Mouse (Mus musculus): Measurements from ENCODE around the gene Gpr35.

Gpr35 gene

DNA sequence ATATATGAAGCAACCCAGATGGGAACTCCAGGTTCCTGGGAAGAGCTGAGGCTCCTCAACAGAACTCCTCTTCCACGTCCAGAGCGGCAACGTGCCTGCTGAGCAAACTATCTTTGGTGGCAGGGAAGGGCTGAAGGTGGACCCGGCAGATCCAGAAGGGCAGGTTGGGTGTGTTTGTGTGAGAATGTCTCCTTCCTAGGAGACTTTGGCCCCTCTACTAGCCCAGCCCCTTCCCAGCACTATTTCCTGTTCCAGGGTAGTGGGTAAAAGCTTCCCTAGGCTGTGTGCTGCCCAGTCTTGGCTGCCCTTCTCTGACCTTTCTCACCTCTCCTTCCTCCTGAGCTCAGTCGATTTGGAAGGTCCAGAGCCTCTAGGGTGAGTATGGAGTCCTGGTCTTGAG lies at the start of gene Gpr35:
TSS of gene Gpr35 (plus strand) at position 259 of the 400 bp plus-strand sequence.
- DNase-seq, result no peak

DNA sequence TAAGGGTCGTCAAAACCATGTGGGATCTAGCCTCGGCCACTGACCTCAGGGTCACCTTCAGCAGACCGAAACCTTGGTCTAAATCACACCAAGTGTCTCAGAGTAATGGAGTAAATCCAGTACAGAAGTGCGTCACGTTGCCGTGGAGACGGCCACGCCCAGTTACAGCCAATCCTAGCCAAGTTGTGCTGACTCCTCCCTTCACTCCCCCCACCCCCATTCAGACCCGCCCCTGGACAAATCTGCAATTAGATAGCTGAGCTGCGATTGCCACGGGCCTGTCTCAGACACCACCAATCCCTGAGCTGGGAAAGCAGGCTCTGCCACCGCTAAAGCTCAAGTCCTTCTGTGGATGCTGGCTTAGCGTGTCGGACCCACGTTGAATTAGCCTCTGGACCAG lies 47.9 kb upstream of the Gpr35 start, which contains the start of gene Ankmy1:
TSS of gene Ankmy1 (minus strand) at position 121 of the 400 bp plus-strand sequence.
- DNase-seq, result peak; percentile 40

DNA sequence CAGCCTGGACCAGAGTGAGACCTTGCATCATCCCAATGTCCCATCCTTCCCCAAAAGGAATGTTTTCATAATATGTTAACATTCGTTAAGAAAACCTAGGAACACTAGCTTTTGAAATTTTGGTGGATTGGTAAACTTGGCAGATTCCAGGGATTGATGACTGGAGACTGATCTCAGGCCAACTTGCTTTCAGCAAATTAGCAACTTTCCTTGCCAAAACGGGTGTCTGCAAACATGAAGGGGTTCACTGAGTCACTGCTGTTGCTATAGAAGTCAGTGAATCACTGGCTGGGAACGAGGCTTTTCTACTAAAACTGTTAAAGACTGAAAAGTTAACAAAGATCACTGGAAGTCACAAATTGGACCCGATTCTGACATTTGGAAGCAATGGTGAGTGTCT lies 47.0 kb upstream of the Gpr35 start:
- DNase-seq, result no peak

DNA sequence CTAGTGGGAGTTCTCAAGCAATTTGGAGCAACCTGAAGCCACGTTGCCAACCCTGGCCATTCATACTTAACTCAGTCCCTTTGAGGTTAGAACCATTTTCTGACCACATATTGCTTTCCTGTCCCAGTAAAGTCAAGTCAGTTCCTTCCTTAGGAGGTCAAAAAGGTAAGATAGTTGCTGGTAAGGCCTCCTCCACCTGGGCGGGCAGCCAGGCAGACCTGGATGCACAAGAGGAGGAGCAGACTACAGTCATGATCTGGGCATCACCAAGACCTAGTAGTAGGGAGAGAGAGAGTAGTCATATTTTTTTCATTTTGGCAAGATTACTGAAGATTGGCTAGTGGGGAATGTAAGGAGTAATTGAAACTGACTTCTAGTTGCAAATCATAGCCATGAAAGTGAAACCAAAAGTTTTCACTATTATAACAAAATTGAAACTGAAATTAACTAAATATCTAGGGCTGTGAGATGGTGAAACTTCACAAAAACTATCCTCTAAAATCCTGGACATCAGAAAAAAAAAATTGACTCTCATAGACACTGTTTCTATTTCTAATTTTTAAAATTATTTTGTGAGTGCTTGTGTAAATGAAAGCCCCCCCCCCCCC lies 44.9 kb upstream of the Gpr35 start:
- DNase-seq, result no peak

DNA sequence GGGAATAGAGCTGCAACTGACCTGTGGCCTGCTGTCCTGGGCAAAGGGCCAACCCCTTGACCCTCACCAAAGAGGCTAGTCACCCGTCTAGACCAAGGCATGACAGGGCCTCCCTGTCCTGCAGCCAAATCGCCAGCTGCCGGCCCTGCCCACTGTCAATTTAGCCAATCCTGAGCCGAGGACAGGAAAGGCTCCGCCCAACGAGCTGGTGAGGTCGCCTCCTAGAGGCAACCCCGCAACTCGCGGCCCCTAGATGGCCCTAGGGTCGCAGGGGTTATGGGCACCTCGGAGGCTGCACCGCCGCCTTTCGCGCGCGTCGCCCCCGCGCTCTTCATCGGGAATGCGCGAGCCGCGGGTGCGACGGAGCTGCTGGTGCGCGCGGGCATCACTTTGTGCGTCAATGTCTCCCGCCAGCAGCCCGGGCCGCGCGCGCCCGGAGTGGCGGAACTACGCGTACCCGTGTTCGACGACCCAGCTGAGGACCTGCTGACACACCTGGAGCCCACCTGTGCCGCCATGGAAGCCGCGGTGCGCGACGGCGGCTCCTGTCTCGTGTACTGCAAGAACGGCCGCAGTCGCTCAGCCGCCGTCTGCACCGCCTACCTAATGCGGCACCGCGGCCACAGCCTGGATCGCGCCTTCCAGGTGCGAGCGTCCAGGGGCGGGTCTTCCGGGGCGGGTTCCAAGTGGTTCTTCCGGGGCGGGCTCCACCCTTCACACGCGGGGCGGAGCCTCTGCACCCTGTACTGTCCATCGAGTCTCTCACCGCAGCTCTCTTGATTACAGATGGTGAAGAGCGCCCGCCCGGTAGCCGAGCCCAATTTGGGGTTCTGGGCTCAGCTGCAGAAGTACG lies 43.7 kb upstream of the Gpr35 start, which contains the start of gene Dusp28:
TSS of gene Dusp28 (plus strand) at position 203 of the 853 bp plus-strand sequence.
- DNase-seq, result peak; percentile 87

DNA sequence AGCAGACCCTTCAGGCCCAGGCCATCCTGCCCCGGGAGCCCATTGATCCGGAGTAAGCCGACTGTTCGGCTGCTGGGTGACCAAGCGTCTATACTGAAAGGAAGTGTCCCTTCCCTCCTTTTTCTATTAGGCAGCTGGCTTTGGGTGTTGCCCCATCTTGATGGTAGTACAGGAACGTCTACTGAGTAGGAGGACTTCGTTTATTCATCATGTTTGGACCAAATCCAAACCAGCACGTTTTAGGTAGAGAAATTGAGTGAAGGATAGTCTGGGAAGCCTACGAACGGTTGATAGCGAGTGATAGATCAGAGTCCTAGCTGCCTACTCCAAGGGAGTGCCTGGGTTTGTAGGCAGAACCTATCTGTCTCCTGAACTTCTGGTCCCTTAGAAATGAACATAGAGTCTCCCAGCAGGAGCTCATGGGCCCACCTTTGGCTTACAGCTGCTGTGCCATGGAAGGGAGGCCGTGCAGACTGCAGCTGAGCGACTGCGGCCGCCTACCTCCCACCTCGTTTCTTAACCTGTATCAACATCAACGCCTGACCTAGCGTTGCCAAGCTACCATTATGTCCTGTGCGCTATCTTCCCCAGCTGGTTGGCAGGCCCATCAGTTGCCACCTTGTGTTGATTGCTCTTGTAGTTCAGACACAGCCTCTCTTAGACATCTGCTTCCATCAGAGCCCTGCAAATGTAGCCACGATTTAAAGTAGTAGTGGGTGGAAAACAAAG lies 42.9 kb upstream of the Gpr35 start:
- DNase-seq, result no peak

DNA sequence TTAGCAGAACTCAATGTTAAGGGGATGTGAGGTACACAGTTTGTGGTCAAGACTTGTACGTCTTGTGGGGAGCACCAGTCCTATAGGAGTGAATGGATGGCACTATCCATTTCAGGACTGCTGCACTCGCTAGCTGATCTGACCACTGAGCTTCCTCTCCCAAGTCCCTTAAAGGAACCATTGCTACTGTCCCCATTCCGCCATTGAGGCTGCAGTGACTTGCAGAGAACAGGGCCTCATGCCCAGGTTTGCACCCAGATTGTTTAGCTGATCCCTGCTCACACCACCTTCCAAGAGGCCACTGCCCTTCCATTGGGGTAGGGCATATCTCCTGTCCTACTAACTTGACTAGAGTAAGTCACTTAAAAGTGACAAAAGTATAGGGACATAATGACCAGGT lies 42.0 kb upstream of the Gpr35 start:
- DNase-seq, result no peak

DNA sequence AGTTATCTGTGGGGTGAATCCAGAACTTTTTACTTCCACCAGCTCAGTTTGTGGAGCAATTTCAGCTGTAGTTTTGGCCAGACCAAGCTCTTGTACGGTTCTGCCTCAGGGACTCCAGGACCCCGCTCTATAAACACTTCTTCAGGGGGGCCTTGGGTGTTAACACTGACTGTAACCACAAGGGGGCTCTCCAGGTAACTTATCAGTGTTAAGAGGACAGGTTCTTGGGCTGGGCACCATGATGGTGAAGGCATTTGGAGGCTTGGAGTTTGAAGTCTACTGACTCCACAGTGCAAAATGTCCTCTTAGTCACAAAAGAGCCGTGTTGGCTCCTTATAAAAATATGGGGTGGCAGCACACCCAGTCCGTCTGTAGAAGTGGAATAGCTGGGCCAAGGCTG lies 41.6 kb upstream of the Gpr35 start:
- DNase-seq, result peak; percentile 63

DNA sequence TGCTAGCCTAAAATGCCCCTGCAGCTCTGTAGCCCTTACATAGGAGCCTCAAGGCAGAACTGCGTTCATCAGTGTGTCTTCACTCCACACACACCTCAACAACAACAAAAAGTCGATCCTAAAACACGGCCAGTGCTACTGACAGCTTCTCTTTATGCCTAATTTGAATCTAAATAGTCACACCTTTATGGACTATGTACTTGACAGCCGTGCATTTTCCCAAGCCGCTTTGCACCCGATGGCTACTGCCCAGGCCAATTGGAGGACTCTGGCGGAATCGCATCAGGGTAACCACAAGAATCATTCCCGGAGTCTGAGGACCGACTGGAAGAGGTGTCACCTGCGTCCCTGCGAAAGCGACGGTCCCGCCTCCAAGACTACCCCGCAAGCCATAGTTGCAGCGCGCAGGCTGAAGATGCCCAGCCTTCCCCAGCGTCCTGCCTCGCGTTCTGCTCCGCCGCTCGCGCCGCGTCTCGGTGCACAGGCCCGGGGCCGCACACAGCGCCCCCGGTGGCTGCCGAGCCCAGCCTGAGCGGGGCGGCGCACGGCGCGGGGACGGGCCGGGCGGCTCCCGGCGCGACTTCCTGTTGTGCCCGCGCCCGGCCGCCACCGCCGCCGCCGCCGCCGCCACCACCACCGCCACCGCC lies 40.3 kb upstream of the Gpr35 start, which contains the start of gene Rnpepl1:
TSS of gene Rnpepl1 (plus strand) at position 545 of the 647 bp plus-strand sequence.
- DNase-seq, result peak; percentile 87

DNA sequence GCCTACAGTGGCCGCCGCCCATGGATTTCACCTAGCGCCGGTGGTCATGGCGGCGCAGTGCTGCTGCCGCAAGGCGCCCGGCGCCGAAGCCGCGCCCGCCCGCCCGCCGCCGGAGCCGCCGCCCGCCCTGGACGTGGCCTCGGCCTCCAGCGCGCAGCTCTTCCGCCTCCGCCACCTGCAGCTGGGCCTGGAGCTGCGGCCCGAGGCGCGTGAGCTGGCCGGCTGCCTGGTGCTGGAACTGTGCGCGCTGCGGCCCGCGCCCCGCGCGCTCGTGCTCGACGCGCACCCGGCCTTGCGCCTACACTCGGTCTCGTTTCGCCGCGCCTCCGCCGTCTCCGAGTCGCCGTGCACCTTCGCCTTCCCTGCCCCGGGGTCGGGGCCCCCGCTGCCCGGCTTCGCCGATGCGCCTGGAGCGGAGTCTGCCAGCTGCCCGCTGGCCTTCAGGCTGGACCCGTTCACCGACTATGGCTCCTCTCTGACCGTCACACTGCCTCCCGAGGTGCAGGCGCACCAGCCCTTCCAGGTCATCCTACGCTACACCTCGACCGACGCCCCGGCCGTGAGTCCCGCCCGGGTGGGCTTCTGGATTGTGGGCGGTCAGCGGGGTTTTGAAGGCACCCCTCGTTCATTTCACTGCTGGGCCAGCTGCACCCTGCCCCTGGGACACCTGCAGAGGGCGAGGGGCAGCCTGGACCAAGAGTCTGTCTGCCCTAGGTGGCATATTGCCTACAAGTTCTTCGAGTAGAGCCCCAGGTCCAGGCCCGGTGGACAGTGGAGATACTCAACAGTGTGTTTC lies 39.5 kb upstream of the Gpr35 start:
- DNase-seq, result peak; percentile 65

DNA sequence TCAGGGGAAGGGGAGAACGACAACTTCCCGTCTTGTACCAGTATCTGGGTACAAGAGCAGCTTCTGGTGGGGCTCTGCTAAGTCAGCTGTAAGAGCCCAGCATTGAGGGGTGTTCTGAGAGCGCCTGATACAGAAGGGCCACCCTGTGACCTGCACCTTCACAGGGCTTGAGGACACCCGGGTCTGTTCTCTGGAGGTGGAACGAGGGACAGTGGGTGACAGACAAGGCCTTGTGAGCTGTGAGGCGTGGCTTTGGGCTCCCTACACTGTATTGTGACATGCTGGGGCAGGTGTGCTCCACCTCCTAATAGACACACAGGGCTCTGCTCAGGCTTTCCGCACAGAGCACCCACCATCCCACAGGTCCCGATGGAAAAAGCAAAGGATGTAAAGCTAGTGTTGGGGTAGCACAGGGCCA lies 38.9 kb upstream of the Gpr35 start:
- DNase-seq, result peak; percentile 33

DNA sequence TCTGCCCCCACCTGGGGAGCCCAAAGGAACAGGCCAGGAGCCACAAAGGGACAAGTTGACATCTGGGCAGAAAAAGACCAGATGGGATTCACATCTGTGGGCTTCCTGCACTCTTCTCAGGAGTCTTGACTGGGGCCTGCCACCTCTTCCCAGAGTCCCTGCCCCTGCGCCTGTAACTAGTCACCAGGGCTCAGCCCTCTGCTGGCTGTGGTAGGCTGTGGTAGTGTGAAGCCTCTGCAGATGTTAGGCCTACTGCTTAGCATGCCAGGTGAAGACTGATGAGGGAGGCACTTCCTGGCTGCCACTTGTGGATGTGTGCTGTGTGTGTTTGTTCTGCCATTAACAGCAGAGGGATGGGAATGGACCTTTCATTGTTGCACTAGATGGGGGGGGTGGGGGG lies 38.4 kb upstream of the Gpr35 start:
- peak; percentile 61 for DNase-seq

DNA sequence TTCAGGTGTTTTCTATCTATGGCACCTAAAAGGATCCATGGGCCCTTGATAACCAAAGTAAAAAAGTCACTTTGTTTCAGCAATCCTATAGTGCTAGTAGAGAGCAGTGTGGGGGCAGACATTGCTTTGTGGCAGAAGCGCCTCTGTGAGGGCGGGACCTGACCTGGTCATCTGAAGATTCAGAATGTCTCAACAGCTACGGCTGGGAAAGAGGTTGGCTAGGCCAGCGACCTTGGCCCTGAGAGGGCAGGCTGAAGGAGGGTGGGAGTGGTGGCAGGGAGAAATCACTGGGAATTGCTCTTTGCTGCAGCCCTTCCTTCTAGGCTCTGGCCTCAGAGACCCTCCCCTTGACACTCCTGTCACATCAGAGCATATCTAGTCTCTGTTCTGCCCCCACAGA lies 36.4 kb upstream of the Gpr35 start:
- peak; percentile 3 for DNase-seq

DNA sequence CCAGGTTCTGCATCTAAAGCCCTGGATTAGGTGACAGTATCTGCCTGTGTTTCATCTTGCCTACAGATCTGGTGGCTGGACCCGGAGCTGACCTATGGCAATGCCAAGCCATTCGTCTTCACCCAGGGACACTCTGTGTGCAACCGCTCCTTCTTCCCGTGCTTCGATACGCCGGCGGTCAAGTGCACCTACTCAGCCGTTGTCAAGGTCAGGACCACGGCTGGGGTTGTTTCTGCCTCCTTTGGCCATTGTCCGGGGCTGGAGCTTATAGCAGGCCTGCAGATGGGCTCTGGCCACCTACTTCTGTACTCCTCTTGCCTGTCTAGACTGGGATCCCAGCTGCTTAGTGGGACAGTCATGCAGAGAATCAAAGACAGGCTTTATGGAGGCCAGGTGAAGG lies 35.7 kb upstream of the Gpr35 start:
- no peak for DNase-seq

DNA sequence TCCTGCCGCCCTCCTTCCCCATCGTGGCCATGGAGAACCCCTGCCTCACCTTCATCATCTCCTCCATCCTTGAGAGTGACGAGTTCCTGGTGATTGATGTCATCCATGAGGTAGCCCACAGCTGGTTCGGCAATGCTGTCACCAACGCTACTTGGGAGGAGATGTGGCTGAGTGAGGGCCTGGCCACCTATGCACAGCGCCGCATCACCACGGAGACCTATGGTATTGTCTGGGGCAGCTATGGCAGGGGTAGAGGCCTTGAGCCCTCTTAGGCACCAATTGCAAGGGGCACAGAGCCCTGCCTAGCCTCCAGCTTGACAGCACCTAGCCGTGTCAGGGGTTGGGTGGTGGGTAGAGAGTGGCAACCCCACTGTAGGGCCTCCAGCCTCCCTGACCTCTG lies 33.9 kb upstream of the Gpr35 start:
- no peak for DNase-seq

DNA sequence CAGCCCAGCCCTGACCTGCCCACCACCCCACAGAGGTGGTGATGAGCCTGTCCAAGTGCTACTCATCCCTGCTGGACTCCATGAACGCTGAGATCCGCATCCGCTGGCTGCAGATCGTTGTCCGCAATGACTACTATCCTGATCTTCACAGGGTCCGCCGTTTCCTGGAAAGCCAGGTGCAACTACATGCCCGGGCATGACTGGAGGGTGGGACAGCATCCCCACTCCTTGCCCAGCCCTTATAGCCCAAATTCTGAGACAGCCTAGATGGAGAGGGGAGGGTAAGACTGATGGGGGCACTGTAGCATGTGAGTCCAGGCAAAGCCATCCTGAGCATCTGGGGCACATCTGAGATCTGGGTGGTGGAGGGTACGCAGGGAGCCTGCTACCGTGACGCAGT lies 31.5 kb upstream of the Gpr35 start:
- DNase-seq, result no peak

DNA sequence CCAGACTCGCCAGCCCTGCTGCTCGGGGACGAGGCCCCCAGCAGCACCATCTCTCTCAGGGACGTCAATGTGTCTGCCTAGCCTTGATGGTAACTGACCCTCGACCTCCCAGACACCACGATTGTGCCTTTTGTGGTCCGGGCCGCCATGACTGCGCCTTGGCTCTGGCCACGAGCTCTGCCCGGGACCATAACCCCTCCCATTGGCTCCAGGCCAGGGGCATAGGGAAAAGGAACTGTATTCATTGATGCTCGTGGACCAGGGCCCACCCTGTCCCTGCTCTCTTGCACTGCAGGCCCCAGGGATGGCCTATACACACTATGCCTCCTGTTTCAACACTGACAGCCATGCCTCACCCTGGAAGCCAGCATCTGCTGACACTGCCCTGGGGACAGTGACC lies 30.9 kb upstream of the Gpr35 start:
- DNase-seq, result no peak

DNA sequence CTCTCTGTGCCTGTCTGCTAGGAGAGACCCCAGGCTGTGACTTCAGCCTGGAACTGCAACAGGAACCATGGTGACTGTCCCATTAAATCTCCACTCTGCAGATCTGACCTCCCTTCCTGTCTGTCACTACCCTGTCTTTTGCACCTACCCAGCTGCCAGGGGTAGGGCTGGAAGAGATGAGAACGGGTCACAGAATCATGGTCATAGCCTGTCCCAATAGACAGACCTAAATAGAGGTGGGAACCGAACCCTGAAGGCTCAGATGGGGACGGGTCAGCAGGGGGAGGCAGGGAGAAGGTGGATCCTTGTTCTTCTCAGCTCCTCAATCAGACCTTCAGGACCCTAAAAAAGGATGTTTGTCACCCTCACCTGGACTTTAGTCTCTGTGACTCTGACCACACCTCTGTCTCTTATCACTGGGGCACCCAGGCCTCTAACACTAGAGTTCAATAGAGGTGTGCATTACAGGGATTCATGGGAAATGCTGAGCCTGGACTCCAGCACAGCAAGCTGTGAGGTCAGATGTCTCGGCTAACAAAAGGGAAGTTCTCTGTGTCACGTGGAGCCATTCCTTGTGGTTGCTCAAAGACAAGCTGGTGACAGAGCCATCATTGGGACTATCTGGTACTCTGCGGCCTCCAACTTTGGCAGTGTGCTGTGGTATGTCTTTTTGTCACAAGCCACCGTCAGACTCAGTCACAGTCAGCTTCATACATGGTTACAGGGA lies 30.0 kb upstream of the Gpr35 start:
- no peak for DNase-seq

DNA sequence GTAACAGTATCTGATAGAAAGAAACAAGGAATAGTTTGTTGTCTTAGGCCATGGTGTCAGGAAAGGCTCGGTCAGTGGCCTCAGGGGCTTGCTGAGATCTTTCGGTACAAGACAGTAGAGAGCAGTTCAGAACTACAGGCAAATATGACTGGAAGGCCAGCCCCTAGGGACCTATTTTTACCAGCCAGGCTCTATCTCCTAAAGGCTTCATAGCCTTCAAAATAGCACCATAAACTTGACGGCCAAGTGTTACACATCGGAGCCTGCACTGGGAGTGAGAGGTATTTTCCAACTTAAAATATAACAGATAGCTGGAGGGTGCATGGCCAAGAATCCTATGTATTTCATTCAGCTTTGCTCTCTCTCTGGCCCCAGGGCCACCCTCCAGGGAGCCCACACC lies 29.2 kb upstream of the Gpr35 start:
- DNase-seq, result no peak

DNA sequence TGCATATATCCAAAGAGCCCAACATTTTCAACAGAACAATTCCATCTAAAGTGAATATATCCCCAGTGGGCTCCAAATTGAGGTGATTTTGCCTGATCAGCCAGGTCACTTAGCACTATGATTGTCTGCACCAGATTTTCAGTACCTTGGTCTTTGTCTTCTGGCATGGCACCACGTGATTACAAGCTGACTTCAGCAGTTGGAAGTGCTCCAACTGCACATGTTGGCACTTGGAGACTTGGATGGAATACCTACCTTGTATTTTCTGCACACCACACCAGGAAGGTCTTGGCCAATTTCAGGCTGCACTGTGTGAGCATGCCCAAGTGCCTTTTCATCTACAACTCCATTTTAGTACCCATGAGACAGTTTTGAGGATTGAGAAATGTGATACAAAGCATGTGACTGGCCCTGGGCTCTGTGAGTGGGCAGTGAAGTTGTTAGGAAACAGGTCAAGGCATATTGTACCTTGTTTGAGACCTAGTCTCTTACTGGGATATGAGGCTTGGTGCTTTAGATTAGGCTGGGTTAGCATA lies 20.4 kb upstream of the Gpr35 start:
- DNase-seq, result no peak

DNA sequence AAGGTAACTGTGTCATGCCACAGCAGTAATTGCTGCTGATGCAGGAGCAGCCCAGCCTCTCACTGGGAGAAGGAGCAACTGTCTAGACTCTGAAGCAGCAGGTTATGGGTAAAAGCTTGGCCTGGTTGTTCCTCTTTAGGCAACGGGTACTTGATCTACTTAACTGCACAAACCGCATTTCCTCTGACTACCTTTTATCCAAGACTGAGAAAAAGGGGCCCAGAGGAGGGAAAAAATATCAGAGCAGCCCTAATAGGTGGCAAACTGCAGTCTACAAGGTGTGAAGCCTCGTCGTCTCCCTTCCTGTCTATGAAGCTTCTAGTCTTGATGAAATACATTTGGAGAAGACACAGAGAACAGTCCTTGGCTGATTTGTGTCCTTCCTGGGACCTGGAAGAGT lies 17.1 kb upstream of the Gpr35 start:
- no peak for DNase-seq

All from thymus, postnatal 14 days (tissue).